Mouse (Mus musculus) frontal cortex, postnatal 10 days (tissue): ENCODE data around the gene Nelfe.
A peak's percentile ranks its signal among the peaks of the same experiment; 100 is the strongest.

ENCODE experiments used
- DNase-seq, 2 experiments: peaks; one replicate each; pipeline ENCODE4 v3.0.0; 2022; ENCODE audit warnings: low spot score in 2 of 2, mixed read lengths in 1 of 2

Nelfe gene

GRCm38 (mm10) chr17:34847192-34847591 lies 3.0 kb upstream of the Nelfe start:
- DNase-seq = no peak

GRCm38 (mm10) chr17:34847615-34848014 lies 2.6 kb upstream of the Nelfe start:
- DNase-seq = no peak

GRCm38 (mm10) chr17:34850517-34851125 lies 430 bp downstream of the Nelfe start:
- peak in 1 of 2 experiments; percentile 42 for DNase-seq

GRCm38 (mm10) chr17:34853511-34853910 lies 3.3 kb downstream of the Nelfe start:
- no peak for DNase-seq

- DNase-seq = no peak
Measured at GRCm38 (mm10) chr17:34854761-34855160, 4.6 kb downstream of the Nelfe start.

GRCm38 (mm10) chr17:34855825-34856224 lies 5.6 kb downstream of the Nelfe start:
- DNase-seq = no peak

GRCm38 (mm10) chr17:34858670-34859069 lies 8.5 kb downstream of the Nelfe start:
- no peak for DNase-seq

GRCm38 (mm10) chr17:34860514-34860913 lies 10.3 kb downstream of the Nelfe start:
- no peak for DNase-seq

- DNase-seq = no peak
Measured at GRCm38 (mm10) chr17:34861704-34862415, 11.7 kb downstream of the Nelfe start.

- no peak for DNase-seq
Measured at GRCm38 (mm10) chr17:34862416-34863081, 12.4 kb downstream of the Nelfe start, which contains the start of gene Cfb. Gene Cfb, minus strand, starts transcription at chr17:34862518.

- DNase-seq = no peak
Measured at GRCm38 (mm10) chr17:34865981-34866380, 15.8 kb downstream of the Nelfe start.

GRCm38 (mm10) chr17:34874321-34874720 lies 24.1 kb downstream of the Nelfe start:
- no peak for DNase-seq

- DNase-seq = no peak
Measured at GRCm38 (mm10) chr17:34879336-34879879, 29.2 kb downstream of the Nelfe start, which contains the start of gene Zbtb12. Gene Zbtb12, plus strand, starts transcription at chr17:34879483.

GRCm38 (mm10) chr17:34881166-34881565 lies 31.0 kb downstream of the Nelfe start:
- DNase-seq = no peak

- no peak for DNase-seq
Measured at GRCm38 (mm10) chr17:34881683-34882310, 31.6 kb downstream of the Nelfe start, which contains the start of gene Gm20547. Gene Gm20547, minus strand, starts transcription at chr17:34882042.

GRCm38 (mm10) chr17:34883332-34883731 lies 33.1 kb downstream of the Nelfe start:
- DNase-seq = no peak

- DNase-seq = no peak
Measured at GRCm38 (mm10) chr17:34884704-34885103, 34.5 kb downstream of the Nelfe start.

GRCm38 (mm10) chr17:34885615-34886014 lies 35.4 kb downstream of the Nelfe start:
- DNase-seq = no peak

GRCm38 (mm10) chr17:34887942-34888341 lies 37.8 kb downstream of the Nelfe start:
- no peak for DNase-seq

- DNase-seq = no peak
Measured at GRCm38 (mm10) chr17:34890074-34890743, 40.0 kb downstream of the Nelfe start.

GRCm38 (mm10) chr17:34891377-34891776 lies 41.2 kb downstream of the Nelfe start:
- DNase-seq = no peak
